Mouse (Mus musculus) embryonic facial prominence, embryonic 11.5 days (tissue): ENCODE results near the gene Asb13. TPM values are rescaled to one million over a fixed set of nuclear protein-coding genes. Genes with fewer than 3 reads are reported as not detected.

Experiments used
- ATAC-seq: fragments of 200-750 bp; cut with Nextera tagmentation; replicated peaks from 2 replicates; pipeline ENCODE4 v1.8.0; 2017; ENCODE audit warnings: low read depth; ENCODE audit not compliant: insufficient number of reproducible peaks, low FRiP score, low TSS enrichment
- DNase-seq: peaks from one replicate; pipeline ENCODE4 v3.0.0-alpha.2; 2015; ENCODE audit warnings: low spot score
- H3K27ac ChIP-seq: fragments of 300-500 bp; sonication (generic); replicated peaks from 2 replicates; pipeline ENCODE4 v1.5.1; 2014; ENCODE audit warnings: mild to moderate bottlenecking, low read depth, low read length, control low read depth
- H3K27me3 ChIP-seq: fragments of 300-500 bp; sonication (generic); 2 replicates; pipeline ENCODE4 v1.6.1; 2014; ENCODE audit warnings: mild to moderate bottlenecking, low read length, moderate library complexity, mixed read lengths; ENCODE audit not compliant: control insufficient read depth, insufficient read depth
- H3K36me3 ChIP-seq: fragments of 300-500 bp; sonication (generic); replicated peaks from 2 replicates; pipeline ENCODE4 v1.6.1; 2014; ENCODE audit warnings: low read depth, mild to moderate bottlenecking, low read length, moderate library complexity, mixed read lengths; ENCODE audit not compliant: control insufficient read depth, insufficient read depth
- H3K4me1 ChIP-seq: fragments of 300-500 bp; sonication (generic); 2 replicates; pipeline ENCODE4 v1.6.1; 2014; ENCODE audit warnings: low read length, mixed read lengths; ENCODE audit not compliant: control insufficient read depth, insufficient read depth
- H3K4me2 ChIP-seq: fragments of 300-500 bp; sonication (generic); 2 replicates; pipeline ENCODE4 v1.6.1; 2014; ENCODE audit warnings: low read depth, mild to moderate bottlenecking, control low read depth, low read length, moderate library complexity
- H3K4me3 ChIP-seq: fragments of 300-500 bp; sonication (generic); 2 replicates; pipeline ENCODE4 v1.5.1; 2014; ENCODE audit warnings: low read depth, low read length, control low read depth
- H3K9ac ChIP-seq: fragments of 300-500 bp; sonication (generic); replicated peaks from 2 replicates; pipeline ENCODE4 v1.6.1; 2014; ENCODE audit warnings: mild to moderate bottlenecking, control low read depth, low read length
- H3K9me3 ChIP-seq: fragments of 300-500 bp; sonication (generic); replicated peaks from 2 replicates; pipeline ENCODE4 v1.6.1; 2016; ENCODE audit warnings: mild to moderate bottlenecking, low read length, inconsistent platforms, mixed read lengths; ENCODE audit not compliant: control insufficient read depth
- WGBS: fragments of 180-500 bp; shearing (Covaris S2); extraction: QIAGEN DNeasy Blood & Tissue Kit; methylation state at CpG from one replicate; pipeline ENCODE4 v1.1.7; 2014; 5-methylcytosine and 5-hydroxymethylcytosine counted together
- polyA plus RNA-seq: library from polyadenylated mRNA; unstranded; fragments of >200 nt; fragmentation: Nextera tagmentation; extraction: Ambion mirVana; gene quantifications from 2 replicates; pipeline ENCODE4 v1.2.1, GENCODE M21; 2014

The Asb13 gene
- polyA plus RNA-seq, 1 experiment from 2014 or later = 8.5 TPM

GRCm38 (mm10) chr13:3644871-3645270 lies 11.0 kb downstream of the Asb13 start:
- H3K36me3 ChIP-seq = no peaks in the 10 kb centered on the region; the same call in 1 of the 2 replicates
- DNase-seq (no peak), ATAC-seq (no peak)
- no peaks in the 10 kb centered on the region for H3K9me3 ChIP-seq
- H3K4me1 ChIP-seq = no peaks in the 10 kb centered on the region
- H3K4me2 ChIP-seq = no peak overlapping the region
- H3K27me3 ChIP-seq = no peaks in the 10 kb centered on the region
- H3K27ac ChIP-seq = no peak overlapping the region
- no peak overlapping the region for H3K4me3 ChIP-seq
- 92% methylated on average over 5 of the region's 5 CpGs for WGBS
- H3K9ac ChIP-seq = no peak overlapping the region

- H3K4me1 ChIP-seq = no peaks in the 10 kb centered on the region
- no peaks in the 10 kb centered on the region; the same call in 1 of the 2 replicates for H3K36me3 ChIP-seq
- H3K27me3 ChIP-seq = no peaks in the 10 kb centered on the region
- H3K9ac ChIP-seq = no peak overlapping the region
- H3K4me2 ChIP-seq = no peak overlapping the region
- no peaks in the 10 kb centered on the region for H3K9me3 ChIP-seq
- 83% methylated on average over 3 of the region's 3 CpGs for WGBS
- no peak overlapping the region for H3K4me3 ChIP-seq
- DNase-seq (no peak), ATAC-seq (no peak)
- no peak overlapping the region for H3K27ac ChIP-seq
Observed at GRCm38 (mm10) chr13:3645919-3646318, 12.1 kb downstream of the Asb13 start.

GRCm38 (mm10) chr13:3646566-3646965 lies 12.7 kb downstream of the Asb13 start:
- WGBS = 95% methylated on average over 7 of the region's 7 CpGs
- ATAC-seq (no peak), DNase-seq (no peak)
- Histone ChIP-seq H3K9me3 (no peaks in the 10 kb centered on the region), H3K4me1 (no peaks in the 10 kb centered on the region), H3K27me3 (no peaks in the 10 kb centered on the region), H3K4me3 (no peak overlapping the region), H3K9ac (no peak overlapping the region), H3K4me2 (no peak overlapping the region), H3K36me3 (no peaks in the 10 kb centered on the region; the same call in 1 of the 2 replicates), H3K27ac (no peak overlapping the region)

DNA sequence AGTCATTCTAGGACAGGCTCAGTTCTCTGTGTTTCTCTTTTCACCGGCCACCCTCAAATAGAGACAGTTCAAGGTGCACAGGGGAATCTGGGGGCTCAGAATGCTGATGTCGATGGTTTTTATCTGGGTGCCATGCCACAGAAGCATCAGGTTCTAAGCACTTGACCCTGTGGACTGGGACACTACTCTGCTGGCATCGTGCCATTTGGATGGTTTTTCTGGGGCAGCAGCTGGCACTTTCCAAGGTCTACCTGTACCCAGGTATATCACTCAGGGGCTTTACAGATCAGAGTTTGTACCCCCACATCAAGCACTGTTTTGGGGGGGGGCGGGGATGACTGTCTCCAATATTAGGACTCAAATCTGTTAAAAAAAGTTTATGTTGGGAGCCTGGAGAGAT lies 16.7 kb downstream of the Asb13 start:
- H3K9ac ChIP-seq = no peak overlapping the region
- H3K27ac ChIP-seq = no peak overlapping the region
- DNase-seq (no peak), ATAC-seq (no peak)
- no peaks in the 10 kb centered on the region for H3K9me3 ChIP-seq
- no peak overlapping the region for H3K4me3 ChIP-seq
- H3K4me2 ChIP-seq = no peak overlapping the region
- no peaks in the 10 kb centered on the region for H3K4me1 ChIP-seq
- H3K27me3 ChIP-seq = no peaks in the 10 kb centered on the region
- H3K36me3 ChIP-seq = no peaks in the 10 kb centered on the region; the same call in 1 of the 2 replicates
- WGBS = 95% methylated on average over 4 of the region's 4 CpGs

DNA sequence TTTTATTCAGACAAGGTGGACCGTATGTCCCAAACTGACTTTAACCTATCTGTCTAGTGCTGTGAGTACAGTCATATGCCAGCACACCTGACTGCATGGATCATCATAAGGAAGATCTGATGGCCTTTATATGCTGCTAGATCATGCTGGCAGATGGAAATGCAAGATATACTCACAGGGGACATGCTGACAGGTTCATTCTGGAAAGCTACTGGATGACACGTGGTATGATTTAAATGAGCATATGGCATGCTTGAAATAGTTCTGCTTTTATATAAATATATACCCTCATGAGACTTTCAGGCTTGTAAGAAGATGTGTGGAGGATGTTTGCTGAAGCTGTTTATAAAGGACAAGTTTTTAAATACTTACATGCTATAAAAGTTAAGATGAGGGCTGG lies 20.6 kb downstream of the Asb13 start:
- 90% methylated on average over 2 of the region's 2 CpGs for WGBS
- no peaks in the 10 kb centered on the region for H3K27me3 ChIP-seq
- DNase-seq (no peak), ATAC-seq (no peak)
- no peak overlapping the region for H3K9ac ChIP-seq
- H3K4me3 ChIP-seq = no peak overlapping the region
- no peaks in the 10 kb centered on the region for H3K4me1 ChIP-seq
- H3K27ac ChIP-seq = no peak overlapping the region
- H3K4me2 ChIP-seq = no peak overlapping the region
- H3K36me3 ChIP-seq = no peaks in the 10 kb centered on the region; the same call in 1 of the 2 replicates
- no peaks in the 10 kb centered on the region for H3K9me3 ChIP-seq

DNA sequence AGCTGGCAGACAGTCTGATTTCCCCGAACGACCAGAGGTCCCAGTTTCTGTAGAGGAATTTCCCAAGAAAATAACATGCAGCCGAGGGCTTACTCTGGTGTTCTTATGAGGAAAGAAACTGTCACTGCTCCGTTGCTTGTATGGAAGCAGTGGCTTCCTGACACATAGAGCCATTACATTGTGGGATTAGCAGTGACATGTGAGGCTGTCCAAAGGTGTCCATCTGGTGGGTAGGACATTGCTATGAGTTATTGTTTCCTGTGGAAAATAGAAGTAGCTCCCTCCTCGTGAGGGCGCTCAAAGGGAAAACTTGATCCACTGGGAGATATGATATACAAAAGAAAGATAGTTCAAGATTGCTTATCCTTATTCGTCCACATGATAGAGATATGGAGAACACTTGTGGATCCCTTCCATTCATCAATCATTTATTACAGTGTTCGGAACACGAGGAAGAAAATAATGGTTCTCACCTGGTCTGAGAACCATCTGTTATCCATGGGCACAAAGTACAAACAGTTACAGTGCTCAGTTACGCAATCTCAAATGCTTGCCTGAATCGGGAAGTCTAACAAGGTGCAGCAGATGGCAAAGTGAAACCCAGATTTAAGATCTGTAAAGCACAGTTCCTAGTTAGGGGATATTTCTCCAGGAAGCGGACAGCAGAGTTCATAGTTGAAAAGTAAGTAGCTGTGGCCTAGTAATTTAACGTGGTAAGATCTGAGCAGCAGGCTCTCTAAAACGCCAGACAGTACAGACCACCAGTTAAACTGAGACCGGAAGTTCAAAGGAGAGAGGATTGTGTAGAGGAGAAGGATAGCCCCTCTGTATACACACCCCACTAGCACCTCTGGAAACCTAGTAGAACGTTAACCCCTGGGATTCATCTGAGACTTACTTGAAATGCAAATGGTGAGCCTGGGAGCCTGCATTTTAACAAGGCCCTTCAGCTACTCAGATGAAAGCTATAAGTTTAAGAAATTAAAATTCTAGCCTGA lies 25.6 kb downstream of the Asb13 start:
- no peak for DNase-seq

DNA sequence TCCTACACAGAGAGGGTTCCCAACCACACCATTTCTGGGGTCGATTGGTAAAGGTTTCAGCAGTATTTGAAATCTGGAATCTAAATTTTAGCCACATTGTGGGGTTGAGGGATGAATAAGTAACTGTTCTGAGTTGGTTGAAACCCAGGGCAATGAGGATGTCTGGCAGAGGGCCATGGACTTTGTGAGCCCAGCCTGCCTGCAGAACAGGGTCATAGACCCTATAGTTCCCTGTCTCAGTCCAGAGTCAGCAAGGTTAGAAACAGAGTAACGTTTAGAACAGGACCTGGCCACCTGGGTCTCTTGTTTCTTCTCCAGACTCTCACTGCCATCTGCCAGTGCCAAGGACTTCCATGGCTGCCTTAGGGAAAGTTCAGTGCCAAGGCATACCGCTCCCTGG lies 30.4 kb downstream of the Asb13 start:
- DNase-seq (no peak), ATAC-seq (no peak)
- no peak overlapping the region for H3K4me2 ChIP-seq
- no peak overlapping the region for H3K27ac ChIP-seq
- H3K4me3 ChIP-seq = no peak overlapping the region
- H3K36me3 ChIP-seq = no peaks in the 10 kb centered on the region
- 73% methylated on average over 3 of the region's 3 CpGs for WGBS
- no peaks in the 10 kb centered on the region for H3K9me3 ChIP-seq
- no peaks in the 10 kb centered on the region for H3K4me1 ChIP-seq
- no peaks in the 10 kb centered on the region for H3K27me3 ChIP-seq
- H3K9ac ChIP-seq = no peak overlapping the region

More for the DNA sequence above, 25.6 kb downstream of the Asb13 start:
- H3K27me3 ChIP-seq = no peaks in the 10 kb centered on the region
- H3K27ac ChIP-seq = no peak overlapping the region
- ATAC-seq = no peak
- no peak overlapping the region for H3K4me3 ChIP-seq
- no peaks in the 10 kb centered on the region for H3K36me3 ChIP-seq
- H3K4me2 ChIP-seq = no peak overlapping the region
- H3K4me1 ChIP-seq = no peaks in the 10 kb centered on the region
- 76% methylated on average over 16 of the region's 16 CpGs for WGBS
- no peak overlapping the region for H3K9ac ChIP-seq
- no peaks in the 10 kb centered on the region for H3K9me3 ChIP-seq

DNA sequence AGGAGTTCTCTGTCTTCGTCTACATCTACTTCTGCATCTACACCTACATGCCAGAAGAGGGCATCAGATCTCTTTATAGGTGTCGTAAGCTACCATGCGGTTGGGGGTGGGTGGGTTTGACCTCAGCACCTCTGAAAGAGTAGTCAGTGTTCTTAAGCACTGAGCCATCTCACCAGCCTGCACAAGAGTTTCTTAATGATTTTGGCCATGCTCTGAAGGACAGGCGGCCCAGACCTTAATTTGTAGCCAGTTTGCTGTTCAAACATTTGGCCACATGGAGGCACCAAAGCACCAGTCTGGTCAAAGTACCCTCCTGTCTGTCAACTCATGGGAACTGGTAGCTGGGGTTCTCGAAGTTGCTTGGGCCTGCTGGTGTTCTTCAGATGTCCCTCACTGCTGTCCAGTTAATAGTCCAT lies 31.5 kb downstream of the Asb13 start:
- Histone ChIP-seq H3K4me1 (no peaks in the 10 kb centered on the region), H3K4me2 (no peak overlapping the region), H3K9me3 (no peaks in the 10 kb centered on the region), H3K27ac (no peak overlapping the region), H3K27me3 (no peaks in the 10 kb centered on the region), H3K4me3 (no peak overlapping the region), H3K9ac (no peak overlapping the region), H3K36me3 (no peaks in the 10 kb centered on the region)
- 18% methylated on average over 5 of the region's 5 CpGs for WGBS
- DNase-seq (peak; percentile 87), ATAC-seq (peak; percentile 75)
